Mouse (Mus musculus) intestine, postnatal 0 days (tissue): Measurements from ENCODE around the gene Dock8. TPM values are rescaled to one million over a fixed set of nuclear protein-coding genes. Genes with fewer than 3 reads are reported as not detected.
A peak's percentile ranks its signal among the peaks of the same experiment; 100 is the strongest.

Experiments
- ATAC-seq: fragments of 200-750 bp; cut with Nextera tagmentation; 2 replicates; pipeline ENCODE4 v1.8.0; 2017; ENCODE audit warnings: mild to moderate bottlenecking, moderate TSS enrichment, moderate library complexity
- H3K27ac ChIP-seq: fragments of 300-500 bp; sonication (generic); 2 replicates; pipeline ENCODE4 v1.5.1; 2014; ENCODE audit warnings: mild to moderate bottlenecking, low read depth, low read length, moderate library complexity
- H3K27me3 ChIP-seq: fragments of 300-500 bp; sonication (generic); replicated peaks from 2 replicates; pipeline ENCODE4 v1.6.1; 2014; ENCODE audit warnings: low read length, mixed read lengths; ENCODE audit not compliant: control insufficient read depth, insufficient read depth
- H3K36me3 ChIP-seq: fragments of 300-500 bp; sonication (generic); 2 replicates; pipeline ENCODE4 v1.6.1; 2014; ENCODE audit warnings: mild to moderate bottlenecking, moderate library complexity; ENCODE audit not compliant: control insufficient read depth, insufficient read depth
- H3K4me1 ChIP-seq: fragments of 300-500 bp; sonication (generic); replicated peaks from 2 replicates; pipeline ENCODE4 v1.6.1; 2014; ENCODE audit warnings: antibody characterized with exemption, low read length, mixed read lengths; ENCODE audit not compliant: control insufficient read depth, insufficient read depth
- H3K4me2 ChIP-seq: fragments of 300-500 bp; sonication (generic); replicated peaks from 2 replicates; pipeline ENCODE4 v1.6.1; 2014; ENCODE audit warnings: low read depth, mild to moderate bottlenecking, moderate library complexity
- H3K4me3 ChIP-seq: fragments of 300-500 bp; sonication (generic); 2 replicates; pipeline ENCODE4 v1.5.1; 2014; ENCODE audit warnings: low read depth, low read length
- H3K9ac ChIP-seq: fragments of 300-500 bp; sonication (generic); 2 replicates; pipeline ENCODE4 v1.6.1; 2014; ENCODE audit warnings: mild to moderate bottlenecking, low read depth, low read length
- H3K9me3 ChIP-seq: fragments of 300-500 bp; sonication (generic); 2 replicates; pipeline ENCODE4 v1.6.1; 2016; ENCODE audit warnings: mixed run types; ENCODE audit not compliant: control insufficient read depth
- CTCF ChIP-seq: sonication (generic); IDR thresholded peaks from 2 replicates; pipeline ENCODE4 v1.5.1; 2016; ENCODE audit warnings: low read depth, mild to moderate bottlenecking, control low read depth, antibody characterized with exemption, moderate library complexity
- WGBS: fragments of 180-500 bp; shearing (Covaris S2); extraction: QIAGEN DNeasy Blood & Tissue Kit; methylation state at CpG from one replicate; pipeline ENCODE4 v1.1.7; 2014; 5-methylcytosine and 5-hydroxymethylcytosine counted together
- polyA plus RNA-seq: library from polyadenylated mRNA; unstranded; fragments of >200 nt; fragmentation: Nextera tagmentation; extraction: Ambion mirVana; gene quantifications from 2 replicates; pipeline ENCODE4 v1.2.1, GENCODE M21; 2015

The Dock8 gene
- polyA plus RNA-seq, 1 experiment from 2014 or later = 7.5 TPM

- Histone ChIP-seq H3K36me3 (no peaks in the 10 kb centered on the region), H3K9ac (no peak overlapping the region), H3K4me1 (no peaks in the 10 kb centered on the region), H3K9me3 (no peaks in the 10 kb centered on the region), H3K4me2 (no peak overlapping the region), H3K27ac (no peak overlapping the region), H3K27me3 (no peaks in the 10 kb centered on the region), H3K4me3 (no peak overlapping the region)
- TF ChIP-seq CTCF = no peak
- WGBS = 36% methylated on average over 8 of the region's 8 CpGs
- no peak for ATAC-seq
Measured at GRCm38 (mm10) chr19:24994900-24995299, 4.4 kb upstream of the Dock8 start.

DNA sequence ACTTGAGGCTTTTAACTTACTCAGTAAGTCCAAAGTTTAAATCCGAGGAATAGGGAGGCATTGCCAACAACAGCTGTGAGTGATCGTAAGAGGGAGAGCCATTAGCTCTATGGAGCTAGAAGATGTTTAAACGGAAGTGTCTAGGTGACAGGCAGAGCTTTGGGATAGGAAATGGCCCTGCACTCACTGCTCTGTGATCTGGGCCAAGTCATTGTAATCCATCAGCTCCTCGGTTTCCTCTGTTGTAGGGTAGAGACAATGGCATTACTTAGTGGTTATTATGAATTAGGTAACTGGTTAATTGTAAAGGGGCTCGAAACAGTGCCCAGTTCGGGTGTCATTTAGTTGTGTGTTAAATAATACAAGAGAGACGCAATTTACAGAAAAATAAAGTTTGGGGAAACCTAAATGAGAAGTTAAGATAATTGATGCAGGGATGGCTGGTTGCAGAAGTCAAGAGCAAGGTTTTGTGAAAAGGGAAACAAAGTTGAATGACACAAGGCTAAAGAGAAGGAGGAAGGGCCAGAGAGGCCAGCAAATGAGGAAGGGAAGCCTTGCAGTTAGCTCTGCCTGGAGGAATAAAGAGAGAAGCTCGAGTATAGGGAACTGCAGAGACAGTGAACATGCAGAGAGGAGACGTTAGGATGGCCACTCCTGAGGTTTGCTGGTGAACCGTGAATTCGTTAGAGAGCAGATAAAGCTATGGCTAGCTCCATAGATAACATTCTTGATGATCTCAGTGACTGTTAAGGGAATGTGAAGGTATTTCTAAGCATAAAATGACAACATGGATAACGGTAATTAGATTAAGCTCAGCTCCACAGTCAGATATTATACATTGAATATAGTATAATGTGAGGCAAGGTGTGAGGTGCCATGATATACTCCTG, 2.3 kb upstream of the Dock8 start:
- no peak for TF ChIP-seq CTCF
- no peak for ATAC-seq
- WGBS = 62% methylated on average over 12 of the region's 12 CpGs

GRCm38 (mm10) chr19:24998561-24998960, 773 bp upstream of the Dock8 start:
- WGBS = 74% methylated on average over 5 of the region's 5 CpGs
- no peaks in the 10 kb centered on the region for H3K4me1 ChIP-seq
- ATAC-seq = no peak
- no peak overlapping the region for H3K9ac ChIP-seq
- no peak for TF ChIP-seq CTCF
- peak overlapping the region; percentile 92 for H3K4me2 ChIP-seq
- 0 out of 2 replicates have a peak, but pooled peaks cover 7% of the 10 kb centered on the region for H3K27me3 ChIP-seq
- H3K36me3 ChIP-seq = no peaks in the 10 kb centered on the region
- no peak overlapping the region for H3K27ac ChIP-seq
- H3K4me3 ChIP-seq = peak overlapping the region; percentile 74
- no peaks in the 10 kb centered on the region for H3K9me3 ChIP-seq

More for the DNA sequence above, 2.3 kb upstream of the Dock8 start:
- H3K9me3 ChIP-seq = no peaks in the 10 kb centered on the region
- no peaks in the 10 kb centered on the region for H3K36me3 ChIP-seq
- no peaks in the 10 kb centered on the region for H3K4me1 ChIP-seq
- no peak overlapping the region for H3K27ac ChIP-seq
- no peak overlapping the region for H3K4me2 ChIP-seq
- 0 out of 2 replicates have a peak, but pooled peaks cover 7% of the 10 kb centered on the region for H3K27me3 ChIP-seq
- no peak overlapping the region for H3K9ac ChIP-seq
- H3K4me3 ChIP-seq = no peak overlapping the region

DNA sequence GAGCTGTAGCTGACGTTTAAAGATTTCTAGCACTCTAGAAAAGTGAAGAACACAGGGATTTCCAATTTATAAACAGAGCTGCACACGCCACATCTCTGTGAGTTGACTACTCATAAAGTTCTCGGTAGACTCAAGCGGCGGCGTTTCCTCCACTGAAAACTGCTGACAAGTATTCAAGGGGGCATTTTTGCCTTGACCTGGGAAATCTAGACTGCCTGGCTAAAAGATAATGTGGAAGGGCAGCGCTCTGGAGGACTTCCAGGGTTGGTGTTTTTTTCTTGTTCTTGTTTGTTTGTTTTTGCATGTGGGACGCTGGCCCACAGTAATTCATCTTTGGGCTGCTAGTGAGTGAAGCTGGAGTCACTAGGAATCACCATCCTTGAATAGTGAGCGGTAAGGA, 819 bp downstream of the Dock8 start:
- Histone ChIP-seq H3K27me3 (0 out of 2 replicates have a peak, but pooled peaks cover 7% of the 10 kb centered on the region), H3K4me1 (no peaks in the 10 kb centered on the region), H3K9ac (no peak overlapping the region; the same call in 1 of the 2 replicates), H3K4me2 (peak overlapping the region; percentile 92), H3K4me3 (peak overlapping the region; percentile 74), H3K9me3 (no peaks in the 10 kb centered on the region), H3K27ac (no peak overlapping the region), H3K36me3 (no peaks in the 10 kb centered on the region)
- no peak for TF ChIP-seq CTCF
- ATAC-seq = no peak
- WGBS = 15% methylated on average over 9 of the region's 9 CpGs

GRCm38 (mm10) chr19:25002032-25002431, 2.7 kb downstream of the Dock8 start:
- H3K4me1 ChIP-seq = no peaks in the 10 kb centered on the region
- no peak overlapping the region for H3K9ac ChIP-seq
- H3K27me3 ChIP-seq = 0 out of 2 replicates have a peak, but pooled peaks cover 7% of the 10 kb centered on the region
- H3K36me3 ChIP-seq = no peaks in the 10 kb centered on the region
- no peak overlapping the region for H3K27ac ChIP-seq
- H3K4me3 ChIP-seq = no peak overlapping the region
- ATAC-seq = no peak
- H3K4me2 ChIP-seq = no peak overlapping the region
- no peak for TF ChIP-seq CTCF
- 86% methylated on average over 6 of the region's 6 CpGs for WGBS
- no peaks in the 10 kb centered on the region for H3K9me3 ChIP-seq

DNA sequence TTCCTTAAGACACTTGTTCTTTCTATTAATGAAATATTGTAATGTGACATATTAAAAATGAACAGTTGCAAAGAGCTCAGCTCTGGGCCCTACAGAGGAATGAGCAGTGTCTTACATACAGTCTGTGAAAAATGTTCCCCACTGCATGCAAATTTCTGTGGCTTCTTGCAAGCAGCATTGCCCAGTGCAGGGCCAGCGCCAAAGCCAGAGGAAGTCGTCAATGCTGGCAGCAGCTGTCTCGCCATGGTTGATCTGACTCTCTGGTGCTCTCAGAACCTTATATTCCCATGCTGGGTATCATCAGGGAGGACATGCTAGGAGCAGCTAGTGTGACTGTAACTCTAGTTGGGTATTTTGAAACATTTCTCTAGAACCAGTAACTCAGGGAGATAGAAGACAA, 3.5 kb downstream of the Dock8 start:
- TF ChIP-seq CTCF = no peak
- H3K27me3 ChIP-seq = 0 out of 2 replicates have a peak, but pooled peaks cover 7% of the 10 kb centered on the region
- no peak overlapping the region for H3K27ac ChIP-seq
- no peak for ATAC-seq
- H3K4me3 ChIP-seq = no peak overlapping the region
- H3K4me1 ChIP-seq = no peaks in the 10 kb centered on the region
- no peaks in the 10 kb centered on the region for H3K36me3 ChIP-seq
- WGBS = 90% methylated on average over 3 of the region's 3 CpGs
- H3K9ac ChIP-seq = no peak overlapping the region
- H3K9me3 ChIP-seq = no peaks in the 10 kb centered on the region
- H3K4me2 ChIP-seq = no peak overlapping the region
